Mouse (Mus musculus) lung, embryonic 14.5 days (tissue): ENCODE data around the gene Gm10643. TPM values are rescaled to one million over a fixed set of nuclear protein-coding genes. Genes with fewer than 3 reads are reported as not detected.
A peak's percentile ranks its signal among the peaks of the same experiment; 100 is the strongest.

Source experiments
- ATAC-seq: fragments of 200-750 bp; cut with Nextera tagmentation; 2 replicates; pipeline ENCODE4 v1.8.0; 2017; ENCODE audit warnings: mild to moderate bottlenecking, moderate TSS enrichment, moderate library complexity; ENCODE audit not compliant: insufficient read depth
- DNase-seq: peaks from one replicate; pipeline ENCODE4 v3.0.0-alpha.2; 2015
- H3K27ac ChIP-seq: fragments of 300-500 bp; sonication (generic); 2 replicates; pipeline ENCODE4 v1.5.1; 2014; ENCODE audit warnings: low read depth, mild to moderate bottlenecking, moderate library complexity
- H3K27me3 ChIP-seq: fragments of 300-500 bp; sonication (generic); 2 replicates; pipeline ENCODE4 v1.6.1; 2014; ENCODE audit warnings: low read length, control low read depth; ENCODE audit not compliant: insufficient read depth
- H3K36me3 ChIP-seq: fragments of 300-500 bp; sonication (generic); 2 replicates; pipeline ENCODE4 v1.6.1; 2014; ENCODE audit warnings: control low read depth; ENCODE audit not compliant: insufficient read depth
- H3K4me1 ChIP-seq: fragments of 300-500 bp; sonication (generic); 2 replicates; pipeline ENCODE4 v1.6.1; 2014; ENCODE audit warnings: antibody characterized with exemption, control low read depth; ENCODE audit not compliant: insufficient read depth
- H3K4me2 ChIP-seq: fragments of 300-500 bp; sonication (generic); 2 replicates; pipeline ENCODE4 v1.6.1; 2014; ENCODE audit warnings: mild to moderate bottlenecking
- H3K4me3 ChIP-seq: fragments of 300-500 bp; sonication (generic); 2 replicates; pipeline ENCODE4 v1.5.1; 2014; ENCODE audit warnings: low read depth, low read length
- H3K9ac ChIP-seq: fragments of 300-500 bp; sonication (generic); 2 replicates; pipeline ENCODE4 v1.6.1; 2014
- H3K9me3 ChIP-seq: fragments of 300-500 bp; sonication (generic); 2 replicates; pipeline ENCODE4 v1.6.1; 2016; ENCODE audit warnings: low read depth, low read length, control low read depth
- CTCF ChIP-seq: IDR thresholded peaks from 2 replicates; pipeline ENCODE4 v1.5.1; 2016; ENCODE audit warnings: antibody characterized with exemption, low read depth
- WGBS: fragments of 180-500 bp; shearing (Covaris S2); extraction: QIAGEN DNeasy Blood & Tissue Kit; methylation state at CpG from one replicate; pipeline ENCODE4 v1.1.7; 2014; 5-methylcytosine and 5-hydroxymethylcytosine counted together
- polyA plus RNA-seq: library from polyadenylated mRNA; unstranded; fragments of >200 nt; fragmentation: Nextera tagmentation; extraction: Ambion mirVana; gene quantifications from 2 replicates; pipeline ENCODE4 v1.2.1, GENCODE M21; 2014

The Gm10643 gene
- polyA plus RNA-seq, 1 experiment from 2014 or later: 1.4 TPM

DNA sequence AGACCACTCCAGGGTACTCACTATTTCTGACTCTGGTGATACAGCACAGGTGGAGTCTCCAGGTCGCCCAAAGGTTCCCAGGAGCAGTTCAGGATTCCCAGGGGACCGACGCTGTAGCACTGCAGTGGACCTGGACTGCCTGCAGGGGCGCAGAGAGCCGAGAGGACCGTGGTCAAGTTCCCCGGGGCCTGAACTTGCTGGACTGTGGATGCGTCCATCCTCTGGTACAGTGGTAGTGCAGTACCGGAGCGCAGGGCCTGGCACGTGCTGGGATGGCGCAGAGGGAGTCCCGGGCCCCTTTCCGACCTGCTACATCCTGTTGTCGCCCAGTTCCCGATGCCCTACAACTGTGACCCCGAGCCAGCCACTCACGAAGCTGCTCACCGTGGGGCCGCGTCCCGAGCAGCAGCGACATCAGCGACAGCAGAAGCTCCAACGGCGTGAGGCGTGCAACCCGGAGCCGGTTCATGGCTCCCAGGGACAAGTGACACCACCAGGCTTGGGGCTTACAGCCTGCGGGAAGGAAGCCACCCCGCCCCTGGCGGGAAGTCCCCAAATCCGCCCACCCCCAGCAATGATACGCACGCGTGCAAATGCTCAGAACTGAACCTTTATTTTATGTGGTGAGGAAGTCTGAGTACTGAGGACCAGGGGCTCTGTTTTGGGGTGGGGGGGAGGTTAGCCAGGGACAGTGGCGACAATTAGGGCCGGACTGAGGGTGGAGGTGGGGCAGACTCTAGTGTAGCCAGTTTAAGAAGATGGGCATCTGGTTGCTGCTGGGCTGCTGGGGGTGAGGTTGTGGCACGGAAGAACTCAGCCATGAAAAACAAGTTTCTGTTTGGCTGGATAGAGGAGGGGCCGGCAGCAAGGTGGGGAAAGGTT, 22.6 kb downstream of the Gm10643 start, which contains the start of gene Il27ra:
Gene Il27ra, minus strand, starts transcription at position 524 of the 882 bp plus-strand sequence.
- peak within 1 kb of the TSS; percentile 36; the same call in 1 of the 2 replicates for H3K9ac ChIP-seq
- H3K36me3 ChIP-seq: no peaks in the 10 kb centered on the region
- ATAC-seq: peak; percentile 82
- WGBS: 6% methylated on average over 40 of the region's 40 CpGs
- peak within 1 kb of the TSS; percentile 38 for H3K4me3 ChIP-seq
- DNase-seq: peak; percentile 83
- TF ChIP-seq CTCF: peak; percentile 90
- H3K9me3 ChIP-seq: no peaks in the 10 kb centered on the region
- H3K4me1 ChIP-seq: no peaks in the 10 kb centered on the region
- H3K27ac ChIP-seq: no peak within 1 kb of the TSS
- H3K27me3 ChIP-seq: peaks cover 46% of the 10 kb centered on the region
- H3K4me2 ChIP-seq: peak within 1 kb of the TSS; percentile 80

- H3K4me2 ChIP-seq: no peak overlapping the region
- H3K4me1 ChIP-seq: no peaks in the 10 kb centered on the region
- no peak overlapping the region for H3K27ac ChIP-seq
- ATAC-seq (no peak), DNase-seq (peak; percentile 95)
- no peaks in the 10 kb centered on the region for H3K9me3 ChIP-seq
- H3K4me3 ChIP-seq: no peak overlapping the region
- no peak overlapping the region for H3K9ac ChIP-seq
- peak; percentile 89 for TF ChIP-seq CTCF
- peaks cover 28% of the 10 kb centered on the region for H3K27me3 ChIP-seq
- no peaks in the 10 kb centered on the region for H3K36me3 ChIP-seq
- WGBS: 4% methylated on average over 5 of the region's 5 CpGs
These were observed 25.9 kb downstream of the Gm10643 start for GRCm38 (mm10) chr8:84039050-84039449.

GRCm38 (mm10) chr8:84038015-84038414, 26.9 kb downstream of the Gm10643 start:
- no peaks in the 10 kb centered on the region for H3K4me1 ChIP-seq
- H3K4me2 ChIP-seq: no peak overlapping the region
- no peaks in the 10 kb centered on the region for H3K36me3 ChIP-seq
- no peak overlapping the region for H3K27ac ChIP-seq
- ATAC-seq (no peak), DNase-seq (no peak)
- no peaks in the 10 kb centered on the region for H3K9me3 ChIP-seq
- peaks cover 18% of the 10 kb centered on the region for H3K27me3 ChIP-seq
- TF ChIP-seq CTCF: no peak
- H3K9ac ChIP-seq: no peak overlapping the region
- H3K4me3 ChIP-seq: no peak overlapping the region
- 56% methylated on average over 5 of the region's 5 CpGs for WGBS

GRCm38 (mm10) chr8:84032777-84033176, 32.2 kb downstream of the Gm10643 start:
- 69% methylated on average over 4 of the region's 4 CpGs for WGBS
- H3K36me3 ChIP-seq: no peaks in the 10 kb centered on the region
- no peaks in the 10 kb centered on the region for H3K9me3 ChIP-seq
- no peak for DNase-seq
- H3K4me1 ChIP-seq: no peaks in the 10 kb centered on the region
- no peak overlapping the region for H3K9ac ChIP-seq
- H3K4me3 ChIP-seq: no peak overlapping the region
- ATAC-seq: no peak
- TF ChIP-seq CTCF: no peak
- no peak overlapping the region for H3K27ac ChIP-seq
- H3K27me3 ChIP-seq: no peaks in the 10 kb centered on the region
- H3K4me2 ChIP-seq: no peak overlapping the region

DNA sequence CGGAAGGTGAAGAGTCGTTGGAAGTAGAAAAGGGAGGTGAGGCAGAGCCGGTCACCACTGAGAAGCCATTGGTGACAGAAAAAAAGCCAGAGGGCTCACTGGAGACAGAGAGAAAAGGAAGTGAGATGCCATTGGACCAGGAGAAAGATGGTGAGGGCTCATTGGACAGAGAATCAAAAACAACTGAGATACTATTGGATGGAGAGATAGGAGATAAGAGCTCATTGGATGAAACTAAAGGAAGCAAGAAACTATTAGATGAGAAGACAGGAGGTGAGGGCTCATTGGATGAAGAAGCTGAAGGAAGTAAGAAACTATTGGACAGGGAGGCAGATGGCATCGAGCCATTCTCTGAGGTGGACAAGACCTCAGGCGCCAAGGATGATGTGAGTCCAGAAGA, 35.7 kb downstream of the Gm10643 start:
- ATAC-seq (no peak), DNase-seq (no peak)
- Histone ChIP-seq H3K4me3 (no peak overlapping the region), H3K9me3 (no peaks in the 10 kb centered on the region), H3K27ac (no peak overlapping the region), H3K36me3 (no peaks in the 10 kb centered on the region), H3K9ac (no peak overlapping the region), H3K4me1 (peaks cover 6% of the 10 kb centered on the region; the same call in 1 of the 2 replicates), H3K4me2 (no peak overlapping the region), H3K27me3 (peaks cover 20% of the 10 kb centered on the region; the same call in 1 of the 2 replicates)
- WGBS: 79% methylated on average over 5 of the region's 5 CpGs
- no peak for TF ChIP-seq CTCF

GRCm38 (mm10) chr8:84027449-84027848, 37.5 kb downstream of the Gm10643 start:
- H3K36me3 ChIP-seq: no peaks in the 10 kb centered on the region
- no peak for TF ChIP-seq CTCF
- H3K4me3 ChIP-seq: no peak overlapping the region
- no peak overlapping the region for H3K4me2 ChIP-seq
- peaks cover 13% of the 10 kb centered on the region for H3K4me1 ChIP-seq
- peak; percentile 70 for DNase-seq
- no peaks in the 10 kb centered on the region for H3K9me3 ChIP-seq
- no peak for ATAC-seq
- peaks cover 20% of the 10 kb centered on the region; the same call in 1 of the 2 replicates for H3K27me3 ChIP-seq
- WGBS: 16% methylated on average over 10 of the region's 10 CpGs
- H3K9ac ChIP-seq: no peak overlapping the region
- no peak overlapping the region for H3K27ac ChIP-seq

- Histone ChIP-seq H3K4me1 (peaks cover 15% of the 10 kb centered on the region), H3K9ac (peak overlapping the region; percentile 41; the same call in 1 of the 2 replicates)
These were observed 39.1 kb downstream of the Gm10643 start for GRCm38 (mm10) chr8:84025863-84026262.

More at GRCm38 (mm10) chr8:84025863-84026262, 39.1 kb downstream of the Gm10643 start:
- H3K9me3 ChIP-seq: no peaks in the 10 kb centered on the region
- peak overlapping the region; percentile 85 for H3K4me2 ChIP-seq
- no peak overlapping the region for H3K27ac ChIP-seq
- H3K27me3 ChIP-seq: peaks cover 20% of the 10 kb centered on the region; the same call in 1 of the 2 replicates
- 2% methylated on average over 41 of the region's 41 CpGs for WGBS
- H3K36me3 ChIP-seq: no peaks in the 10 kb centered on the region
- TF ChIP-seq CTCF: no peak
- peak; percentile 82 for DNase-seq
- ATAC-seq: peak; percentile 68; the same call in 1 of the 2 replicates
- H3K4me3 ChIP-seq: peak overlapping the region; percentile 42
